Mouse (Mus musculus) hindbrain, embryonic 15.5 days (tissue): ENCODE results near the gene Cgnl1. TPM values are rescaled to one million over a fixed set of nuclear protein-coding genes. Genes with fewer than 3 reads are reported as not detected.

Experiments
- ATAC-seq: fragments of 200-750 bp; cut with Nextera tagmentation; 2 replicates; pipeline ENCODE4 v1.8.0; 2017; ENCODE audit warnings: low read depth, moderate number of reproducible peaks, moderate TSS enrichment; ENCODE audit not compliant: low FRiP score
- H3K27ac ChIP-seq: fragments of 300-500 bp; sonication (generic); replicated peaks from 2 replicates; pipeline ENCODE4 v1.5.1; 2015; ENCODE audit warnings: mild to moderate bottlenecking, inconsistent platforms
- H3K27me3 ChIP-seq: fragments of 300-500 bp; sonication (generic); 2 replicates; pipeline ENCODE4 v1.6.1; 2015; ENCODE audit warnings: control low read depth, inconsistent platforms
- H3K36me3 ChIP-seq: fragments of 300-500 bp; sonication (generic); 2 replicates; pipeline ENCODE4 v1.6.1; 2015; ENCODE audit warnings: control low read depth, inconsistent platforms
- H3K4me1 ChIP-seq: fragments of 300-500 bp; sonication (generic); replicated peaks from 2 replicates; pipeline ENCODE4 v1.6.1; 2015; ENCODE audit warnings: control low read depth, inconsistent platforms
- H3K4me2 ChIP-seq: fragments of 300-500 bp; sonication (generic); 2 replicates; pipeline ENCODE4 v1.6.1; 2015; ENCODE audit warnings: moderate library complexity, mild to moderate bottlenecking, inconsistent platforms
- H3K4me3 ChIP-seq: fragments of 300-500 bp; sonication (generic); 2 replicates; pipeline ENCODE4 v1.5.1; 2015; ENCODE audit warnings: mild to moderate bottlenecking, inconsistent platforms
- H3K9ac ChIP-seq: fragments of 300-500 bp; sonication (generic); 2 replicates; pipeline ENCODE4 v1.6.1; 2015; ENCODE audit warnings: inconsistent platforms
- H3K9me3 ChIP-seq: fragments of 300-500 bp; sonication (generic); 2 replicates; pipeline ENCODE4 v1.6.1; 2016; ENCODE audit warnings: control low read depth, inconsistent platforms
- WGBS: fragments of 180-500 bp; shearing (Covaris S2); methylation state at CpG from one replicate; pipeline ENCODE4 v1.1.7; 2015; 5-methylcytosine and 5-hydroxymethylcytosine counted together
- polyA plus RNA-seq: library from polyadenylated mRNA; unstranded; fragments of >200 nt; fragmentation: Nextera tagmentation; extraction: Ambion mirVana; gene quantifications from 2 replicates; pipeline ENCODE4 v1.2.1, GENCODE M21; 2015

The Cgnl1 gene
- polyA plus RNA-seq, 1 experiment from 2014 or later = 6.7 TPM

- 63% methylated on average over 12 of the region's 12 CpGs for WGBS
- no peak overlapping the region for H3K9ac ChIP-seq
- no peak overlapping the region for H3K27ac ChIP-seq
- no peak for ATAC-seq
- H3K4me1 ChIP-seq = no peaks in the 10 kb centered on the region
- no peaks in the 10 kb centered on the region for H3K27me3 ChIP-seq
- no peak overlapping the region for H3K4me3 ChIP-seq
- no peaks in the 10 kb centered on the region for H3K36me3 ChIP-seq
- no peaks in the 10 kb centered on the region for H3K9me3 ChIP-seq
- no peak overlapping the region for H3K4me2 ChIP-seq
These were observed 33.1 kb downstream of the Cgnl1 start for GRCm38 (mm10) chr9:71738081-71738930.

- Histone ChIP-seq H3K27me3 (no peaks in the 10 kb centered on the region), H3K9ac (no peak overlapping the region), H3K4me3 (no peak overlapping the region), H3K36me3 (no peaks in the 10 kb centered on the region), H3K4me1 (no peaks in the 10 kb centered on the region), H3K4me2 (no peak overlapping the region), H3K27ac (no peak overlapping the region), H3K9me3 (no peaks in the 10 kb centered on the region)
- no peak for ATAC-seq
- WGBS = 60% methylated on average over 3 of the region's 3 CpGs
These were observed 34.0 kb downstream of the Cgnl1 start for GRCm38 (mm10) chr9:71737257-71738023.

GRCm38 (mm10) chr9:71735886-71736285 is 35.5 kb downstream of the Cgnl1 start:
- WGBS = 93% methylated on average over 7 of the region's 7 CpGs
- H3K4me3 ChIP-seq = no peak overlapping the region
- no peaks in the 10 kb centered on the region for H3K9me3 ChIP-seq
- H3K9ac ChIP-seq = no peak overlapping the region
- H3K4me2 ChIP-seq = no peak overlapping the region
- H3K27ac ChIP-seq = no peak overlapping the region
- no peaks in the 10 kb centered on the region for H3K36me3 ChIP-seq
- H3K4me1 ChIP-seq = no peaks in the 10 kb centered on the region
- ATAC-seq = no peak
- H3K27me3 ChIP-seq = no peaks in the 10 kb centered on the region

GRCm38 (mm10) chr9:71733559-71733958 is 37.8 kb downstream of the Cgnl1 start:
- Histone ChIP-seq H3K4me1 (peaks cover 18% of the 10 kb centered on the region), H3K9ac (no peak overlapping the region), H3K4me2 (no peak overlapping the region), H3K27me3 (no peaks in the 10 kb centered on the region), H3K9me3 (no peaks in the 10 kb centered on the region), H3K4me3 (no peak overlapping the region), H3K27ac (no peak overlapping the region), H3K36me3 (no peaks in the 10 kb centered on the region)
- 71% methylated on average over 2 of the region's 2 CpGs for WGBS
- ATAC-seq = no peak

GRCm38 (mm10) chr9:71728822-71729311 is 42.5 kb downstream of the Cgnl1 start:
- WGBS = 52% methylated on average over 5 of the region's 5 CpGs
- Histone ChIP-seq H3K9ac (no peak overlapping the region), H3K27me3 (no peaks in the 10 kb centered on the region), H3K9me3 (no peaks in the 10 kb centered on the region), H3K4me1 (peaks cover 19% of the 10 kb centered on the region), H3K36me3 (no peaks in the 10 kb centered on the region), H3K4me3 (no peak overlapping the region), H3K27ac (peak overlapping the region; percentile 46), H3K4me2 (no peak overlapping the region)
- ATAC-seq = peak; percentile 81

GRCm38 (mm10) chr9:71727233-71727632 is 44.2 kb downstream of the Cgnl1 start:
- Histone ChIP-seq H3K4me2 (no peak overlapping the region), H3K4me3 (no peak overlapping the region), H3K9me3 (no peaks in the 10 kb centered on the region), H3K9ac (no peak overlapping the region), H3K36me3 (no peaks in the 10 kb centered on the region), H3K27me3 (no peaks in the 10 kb centered on the region), H3K27ac (no peak overlapping the region), H3K4me1 (peaks cover 19% of the 10 kb centered on the region)
- ATAC-seq = no peak
- WGBS = 82% methylated on average over 4 of the region's 4 CpGs

GRCm38 (mm10) chr9:71726121-71726520 is 45.3 kb downstream of the Cgnl1 start:
- H3K27ac ChIP-seq = no peak overlapping the region
- H3K4me3 ChIP-seq = no peak overlapping the region
- WGBS = 89% methylated on average over 3 of the region's 3 CpGs
- H3K36me3 ChIP-seq = no peaks in the 10 kb centered on the region
- H3K4me1 ChIP-seq = peaks cover 19% of the 10 kb centered on the region
- no peak overlapping the region for H3K4me2 ChIP-seq
- H3K9ac ChIP-seq = no peak overlapping the region
- H3K27me3 ChIP-seq = no peaks in the 10 kb centered on the region
- no peak for ATAC-seq
- no peaks in the 10 kb centered on the region for H3K9me3 ChIP-seq

- no peak overlapping the region for H3K4me3 ChIP-seq
- no peak overlapping the region for H3K4me2 ChIP-seq
- no peak overlapping the region for H3K9ac ChIP-seq
- no peaks in the 10 kb centered on the region for H3K36me3 ChIP-seq
- H3K27me3 ChIP-seq = no peaks in the 10 kb centered on the region
- H3K9me3 ChIP-seq = no peaks in the 10 kb centered on the region
- no peaks in the 10 kb centered on the region for H3K4me1 ChIP-seq
- 81% methylated on average over 3 of the region's 3 CpGs for WGBS
- ATAC-seq = no peak
- no peak overlapping the region for H3K27ac ChIP-seq
These were observed 49.0 kb downstream of the Cgnl1 start for GRCm38 (mm10) chr9:71722366-71722765.

- Histone ChIP-seq H3K4me3 (no peak overlapping the region), H3K36me3 (no peaks in the 10 kb centered on the region), H3K9me3 (no peaks in the 10 kb centered on the region), H3K27me3 (no peaks in the 10 kb centered on the region), H3K4me2 (no peak overlapping the region), H3K27ac (no peak overlapping the region), H3K9ac (no peak overlapping the region), H3K4me1 (no peaks in the 10 kb centered on the region)
- WGBS = 67% methylated on average over 5 of the region's 5 CpGs
- ATAC-seq = no peak
These were observed 54.4 kb downstream of the Cgnl1 start for GRCm38 (mm10) chr9:71716995-71717394.

GRCm38 (mm10) chr9:71710776-71711175 is 60.6 kb downstream of the Cgnl1 start:
- H3K4me2 ChIP-seq = no peak overlapping the region
- H3K27ac ChIP-seq = no peak overlapping the region
- no peak for ATAC-seq
- 84% methylated on average over 10 of the region's 10 CpGs for WGBS
- no peaks in the 10 kb centered on the region for H3K36me3 ChIP-seq
- H3K9ac ChIP-seq = no peak overlapping the region
- H3K4me1 ChIP-seq = no peaks in the 10 kb centered on the region
- H3K4me3 ChIP-seq = no peak overlapping the region
- H3K9me3 ChIP-seq = no peaks in the 10 kb centered on the region
- no peaks in the 10 kb centered on the region for H3K27me3 ChIP-seq

GRCm38 (mm10) chr9:71709199-71709598 is 62.2 kb downstream of the Cgnl1 start:
- WGBS = 87% methylated on average over 11 of the region's 11 CpGs
- Histone ChIP-seq H3K4me2 (no peak overlapping the region), H3K27ac (no peak overlapping the region), H3K9ac (no peak overlapping the region), H3K36me3 (no peaks in the 10 kb centered on the region), H3K27me3 (no peaks in the 10 kb centered on the region), H3K9me3 (no peaks in the 10 kb centered on the region), H3K4me1 (no peaks in the 10 kb centered on the region), H3K4me3 (no peak overlapping the region)
- no peak for ATAC-seq

- Histone ChIP-seq H3K4me3 (no peak overlapping the region), H3K36me3 (no peaks in the 10 kb centered on the region), H3K9ac (no peak overlapping the region), H3K4me1 (no peaks in the 10 kb centered on the region), H3K27ac (no peak overlapping the region), H3K4me2 (no peak overlapping the region), H3K9me3 (no peaks in the 10 kb centered on the region), H3K27me3 (no peaks in the 10 kb centered on the region)
- no peak for ATAC-seq
- 91% methylated on average over 7 of the region's 7 CpGs for WGBS
These were observed 63.4 kb downstream of the Cgnl1 start for GRCm38 (mm10) chr9:71707989-71708388.
